ENCODE assay signal across 8 mouse cellular contexts in the genomic region with DNA sequence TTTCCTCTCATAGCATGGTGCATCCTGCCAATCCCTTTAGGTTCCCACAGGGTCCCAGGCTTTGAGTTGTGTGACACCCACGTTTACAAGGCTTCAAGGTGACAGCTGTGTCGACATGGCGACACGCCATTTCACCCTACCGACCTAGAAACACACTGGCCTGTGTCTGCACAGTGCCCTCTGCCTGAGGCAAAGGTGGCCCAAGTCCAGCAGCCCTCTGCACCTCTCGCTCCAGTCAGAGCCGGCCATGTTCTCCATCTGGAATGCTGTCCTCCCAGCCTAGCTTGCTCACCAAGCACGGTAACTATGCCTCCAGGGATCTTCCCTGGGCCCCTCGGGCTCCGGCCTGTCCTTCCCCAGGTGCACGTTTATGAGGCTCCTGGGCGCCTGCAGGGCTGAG. TPM values are rescaled to one million over a fixed set of nuclear protein-coding genes. Genes with fewer than 3 reads are reported as not detected.
DNase-seq lines count a peak whose midpoint lies in the region; ATAC-seq and TF ChIP-seq lines count a peak whose summit lies in the region.

No protein-coding gene starts in this region.

- DNase-seq in left cerebral cortex, postnatal 4 days, result peak; percentile 38
- no peak for DNase-seq in left cerebral cortex, adult 2 months (ENCODE audit: extremely low spot score in 1 of 2, low spot score in 2 of 2)
- peak; percentile 31 for DNase-seq in cerebellum, adult 8-10 months
- DNase-seq in kidney, adult 18-20 months, result peak; percentile 62
- no peak for DNase-seq in midbrain, embryonic 14.5 days
- no peak for DNase-seq in spleen, postnatal 14 days (ENCODE audit: low spot score in 2 of 2)
- DNase-seq in c-Kit-positive CD71-positive TER-119-positive erythroid progenitor cells, embryonic 14.5 days (ENCODE audit: low spot score), result no peak
- DNase-seq in gastrocnemius, adult 8-10 months (ENCODE audit: low spot score in 2 of 2), result no peak

- no peak overlapping the region for H3K4me3 ChIP-seq in left cerebral cortex, adult 2 months
- peak overlapping the region; percentile 40; the same call in 1 of the 2 replicates for H3K4me3 ChIP-seq in midbrain, embryonic 14.5 days (replicated peaks; ENCODE audit: low read depth, low read length)

- H3K9ac ChIP-seq in midbrain, embryonic 14.5 days (replicated peaks; ENCODE audit: low read length), result no peak overlapping the region

- H3K36me3 ChIP-seq in midbrain, embryonic 14.5 days (ENCODE audit: control insufficient read depth, insufficient read depth, low read length), result no peaks in the 10 kb centered on the region

- no peak overlapping the region for H3K27ac ChIP-seq in left cerebral cortex, adult 2 months
- H3K27ac ChIP-seq in midbrain, embryonic 14.5 days (replicated peaks; ENCODE audit: low read depth, low read length), result no peak overlapping the region

- WGBS in midbrain, embryonic 14.5 days, result 84% methylated on average over 12 of the region's 12 CpGs

- 0 out of 2 replicates have a peak, but pooled peaks have one; percentile 12 for ATAC-seq in midbrain, embryonic 14.5 days (ENCODE audit: low FRiP score, low TSS enrichment)

- no peaks in the 10 kb centered on the region for H3K4me1 ChIP-seq in midbrain, embryonic 14.5 days (ENCODE audit: control insufficient read depth, insufficient read depth, low read length)

- H3K4me2 ChIP-seq in midbrain, embryonic 14.5 days (ENCODE audit: low read length), result no peak overlapping the region; the same call in 1 of the 2 replicates

- intact Hi-C loops in left cerebral cortex, postnatal 4 days (cut with DNase I), result loop anchor here (2.0 kb wide), 1 partner anchor 56 kb away; no protein-coding TSS in a partner anchor
- intact Hi-C loops in left cerebral cortex, adult 2 months (cut with DNase I), result loop anchor here (1.0 to 5.0 kb wide), 3 partner anchors 45 to 145 kb away; a partner anchor contains a TSS

- 0 out of 2 replicates have a peak, but pooled peaks cover under 1% of the 10 kb centered on the region for H3K9me3 ChIP-seq in midbrain, embryonic 14.5 days (ENCODE audit: control insufficient read depth, low read length)

- no peak for TF ChIP-seq CTCF in left cerebral cortex, adult 2 months (IDR thresholded peaks at IDR 0.05)

- no peaks in the 10 kb centered on the region for H3K27me3 ChIP-seq in midbrain, embryonic 14.5 days (ENCODE audit: control insufficient read depth, insufficient read depth, low read length)

RNA-seq across cellular contexts. Expression of a gene that starts 13.9 kb away (rescaled TPM):
- total RNA-seq in left cerebral cortex, postnatal 4 days (2021), result 1 to 10 TPM; 4.0 to 4.2 TPM
- total RNA-seq in left cerebral cortex, adult 2 months (2021), result 10 to 100 TPM; 18.8 to 21.4 TPM
- 6.7 and 7.4 TPM in 2 replicates for polyA plus RNA-seq in midbrain, embryonic 14.5 days (2014; fragmentation: Nextera tagmentation; extraction: Ambion mirVana)
- 100 to 1,000 TPM; 147 to 209 (median 152) TPM for total RNA-seq in gastrocnemius, adult 8-10 months (2022)

RNA-seq across cellular contexts. Expression of a gene that starts 46.4 kb away (rescaled TPM):
- total RNA-seq in left cerebral cortex, postnatal 4 days (2021), result 10 to 100 TPM; 21.9 to 24.7 TPM
- total RNA-seq in left cerebral cortex, adult 2 months (2021), result 10 to 100 TPM; 16.2 to 19.8 TPM
- polyA plus RNA-seq in midbrain, embryonic 14.5 days (2014; fragmentation: Nextera tagmentation; extraction: Ambion mirVana), result 6.6 and 7.6 TPM in 2 replicates
- 1 to 10 TPM; 5.5 to 6.9 (median 5.8) TPM for total RNA-seq in gastrocnemius, adult 8-10 months (2022)

Comparison
In these comparisons a context has a peak if more than half of its experiments do, and no peak if none do; other contexts are left out.
1. DNase-seq: peak in left cerebral cortex, postnatal 4 days (single experiment), cerebellum, adult 8-10 months (single experiment) and kidney, adult 18-20 months (single experiment); none in left cerebral cortex, adult 2 months (0 of 2), midbrain, embryonic 14.5 days (single experiment), spleen, postnatal 14 days (0 of 2), c-Kit-positive CD71-positive TER-119-positive erythroid progenitor cells, embryonic 14.5 days (single experiment) and gastrocnemius, adult 8-10 months (0 of 2).
2. RNA of a gene that starts 13.9 kb away (total RNA-seq): 147 to 209 TPM in gastrocnemius, adult 8-10 months; 18.8 to 21.4 TPM in left cerebral cortex, adult 2 months and 4.0 to 4.2 TPM in left cerebral cortex, postnatal 4 days; every median in the first group is over 4 times any median in the second.